Mouse (Mus musculus) cerebellum, adult 8-10 months (tissue): ENCODE data around the gene Sc5d.
A peak's percentile ranks its signal among the peaks of the same experiment; 100 is the strongest.

Experiments used
- DNase-seq: peaks from one replicate; pipeline ENCODE4 v3.0.0; 2022

Gene Sc5d

DNA sequence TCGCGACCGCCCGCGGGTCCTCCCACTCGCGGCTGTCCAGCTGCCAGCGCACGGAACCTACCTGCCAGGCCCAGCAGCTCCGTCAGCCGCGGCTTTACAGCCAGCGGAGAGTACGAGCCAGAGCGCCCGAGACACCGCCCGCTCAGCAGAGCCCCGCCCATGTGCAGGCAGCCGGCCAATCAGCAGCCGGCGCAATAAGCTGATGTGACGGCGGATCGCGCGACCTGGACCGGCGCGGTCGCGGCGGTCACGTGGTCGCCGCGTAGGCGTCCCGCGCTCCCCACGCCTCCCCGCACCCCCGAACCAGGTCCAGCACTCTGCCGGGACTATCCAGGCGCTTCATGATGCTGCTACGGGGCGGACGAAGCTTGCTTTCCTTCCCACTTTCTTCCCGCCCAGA lies at the start of gene Sc5d:
Gene Sc5d, minus strand, starts transcription at position 112 of the 400 bp plus-strand sequence.
- peak; percentile 96 for DNase-seq

GRCm38 (mm10) chr9:42311311-42311710 lies 47.3 kb upstream of the Sc5d start:
- no peak for DNase-seq

DNA sequence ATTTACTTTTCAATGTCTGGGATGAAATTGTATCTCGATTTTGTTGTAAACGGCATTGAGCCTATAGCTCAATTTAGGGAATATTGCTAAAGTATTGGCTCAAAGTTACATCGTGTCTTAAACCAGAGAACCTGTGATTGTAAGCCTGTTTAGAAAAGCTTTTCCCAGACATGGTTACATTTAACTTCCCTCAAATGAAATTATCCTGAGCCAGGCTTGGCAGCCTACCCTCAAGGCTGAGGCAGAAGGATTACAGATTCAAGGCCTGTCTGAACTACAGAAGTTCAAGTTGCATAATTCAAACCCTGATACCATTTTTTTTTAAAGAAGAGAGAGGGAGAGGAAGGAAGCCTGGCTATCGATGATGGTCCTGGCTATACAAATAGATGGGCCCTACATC lies 39.8 kb upstream of the Sc5d start:
- no peak for DNase-seq

GRCm38 (mm10) chr9:42301082-42301633 lies 37.1 kb upstream of the Sc5d start:
- DNase-seq, result no peak

- DNase-seq, result no peak
Observed at GRCm38 (mm10) chr9:42296297-42296922, 32.4 kb upstream of the Sc5d start.

- no peak for DNase-seq
Observed at GRCm38 (mm10) chr9:42294131-42294530, 30.1 kb upstream of the Sc5d start.

DNA sequence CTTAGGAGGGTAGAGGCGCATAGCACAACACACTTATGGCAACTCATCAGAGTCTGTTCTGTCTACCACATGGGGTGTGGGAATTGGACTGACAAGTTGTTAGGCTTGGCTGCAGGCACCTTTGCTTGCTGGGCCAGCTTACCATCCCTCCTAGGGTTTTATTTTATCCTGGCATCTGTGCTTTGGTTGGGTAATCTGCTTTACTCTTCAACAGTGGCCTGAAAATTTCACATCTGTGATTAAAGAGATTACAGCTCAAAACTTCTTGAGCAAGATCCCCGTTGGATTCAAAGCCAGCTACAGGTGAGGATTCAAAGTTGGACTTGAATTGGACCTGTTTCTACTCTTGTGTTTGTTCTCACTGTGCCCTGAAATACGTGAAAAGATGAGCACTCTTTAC lies 29.5 kb upstream of the Sc5d start:
- DNase-seq, result no peak

DNA sequence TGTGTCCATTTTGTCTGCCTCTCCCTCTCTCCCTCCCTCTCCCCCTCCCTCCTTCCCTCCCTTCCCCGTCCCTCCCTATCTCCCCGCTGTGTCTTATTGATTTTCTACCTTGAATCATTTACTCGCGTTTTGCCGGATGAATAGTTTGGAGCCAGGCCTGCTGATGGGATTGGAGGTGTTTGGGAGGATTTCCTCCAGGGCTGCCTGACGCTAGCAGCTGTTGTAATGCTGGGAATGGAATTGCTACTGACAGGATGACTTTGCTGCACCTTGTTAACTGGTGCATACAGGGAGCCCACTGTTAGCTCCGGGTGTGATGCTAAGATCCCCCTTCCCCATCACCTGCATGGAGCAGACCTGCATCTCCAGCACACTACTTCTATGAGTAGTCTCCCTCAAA lies 29.0 kb upstream of the Sc5d start:
- no peak for DNase-seq

GRCm38 (mm10) chr9:42279676-42280075 lies 15.6 kb upstream of the Sc5d start:
- no peak for DNase-seq

DNA sequence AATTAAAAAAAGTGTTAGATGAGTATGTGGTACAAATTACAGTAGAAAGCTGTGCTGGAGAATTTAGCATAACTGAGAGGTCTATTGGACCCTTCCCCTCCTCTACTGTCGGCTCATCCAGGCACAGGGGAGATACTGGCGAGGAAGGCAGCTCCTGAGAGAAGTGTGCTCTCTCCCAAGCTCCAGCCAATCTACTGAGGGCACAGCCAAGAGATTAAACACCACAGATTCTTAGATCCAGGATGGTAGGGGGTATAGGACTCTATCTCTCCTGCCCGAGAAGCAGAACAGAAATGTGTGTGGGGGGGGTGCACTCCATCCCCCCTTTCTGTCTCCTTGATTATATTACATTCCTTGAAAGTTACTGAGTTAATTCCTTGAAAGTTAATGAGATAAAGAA lies 14.0 kb upstream of the Sc5d start:
- no peak for DNase-seq

- DNase-seq, result no peak
Observed at GRCm38 (mm10) chr9:42277606-42278005, 13.6 kb upstream of the Sc5d start.

DNA sequence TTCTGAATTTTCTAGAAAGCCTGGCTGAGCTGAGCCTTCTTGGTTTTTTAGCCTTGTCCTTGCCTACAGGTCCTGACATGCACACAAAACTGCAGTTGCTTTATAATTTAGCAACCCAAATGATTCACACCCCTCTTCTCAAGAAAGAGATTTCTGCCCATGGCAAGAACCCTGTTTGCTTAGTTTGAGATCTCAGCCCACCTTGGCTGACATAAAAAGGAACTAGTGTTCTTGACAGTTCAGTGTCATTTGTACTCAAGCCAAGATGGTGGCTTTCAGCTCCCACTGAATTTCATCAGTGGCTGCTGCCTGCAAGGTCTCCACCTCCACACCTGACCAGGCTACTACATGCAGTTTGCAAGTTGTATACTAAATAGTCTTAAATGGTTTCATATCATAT lies 13.1 kb upstream of the Sc5d start:
- no peak for DNase-seq

- DNase-seq, result no peak
Observed at GRCm38 (mm10) chr9:42275761-42276145, 11.7 kb upstream of the Sc5d start.

GRCm38 (mm10) chr9:42275027-42275760 lies 11.1 kb upstream of the Sc5d start:
- peak; percentile 27 for DNase-seq

DNA sequence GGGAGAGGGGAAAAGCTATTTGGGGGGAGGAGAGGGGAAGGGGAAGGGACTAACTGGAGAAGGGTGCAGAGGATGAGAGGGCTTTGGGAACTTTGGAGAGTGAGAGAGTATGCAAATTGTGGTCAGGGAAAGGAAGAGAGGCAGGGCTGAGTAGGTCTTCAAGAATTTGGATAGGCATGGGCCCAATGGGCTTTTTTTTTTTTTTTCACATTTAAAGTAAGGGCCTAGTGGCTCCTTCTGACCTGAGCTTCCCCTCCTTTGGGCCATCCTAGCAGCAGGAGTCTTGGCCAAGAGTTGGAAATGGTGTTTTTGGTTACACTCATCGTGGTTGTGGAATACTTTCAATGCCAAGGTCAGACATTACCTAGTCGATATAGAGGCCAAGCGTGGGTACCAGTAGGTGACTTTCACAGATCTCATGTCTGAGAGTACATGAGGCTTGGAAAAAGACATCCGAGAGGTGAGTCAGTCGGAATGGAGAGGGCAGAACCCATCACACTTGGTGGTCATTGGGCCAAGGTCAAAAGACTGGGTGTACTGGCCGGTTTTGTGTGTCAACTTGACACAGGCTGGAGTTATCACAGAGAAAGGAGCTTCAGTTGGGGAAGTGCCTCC lies 9.7 kb upstream of the Sc5d start:
- no peak for DNase-seq

DNA sequence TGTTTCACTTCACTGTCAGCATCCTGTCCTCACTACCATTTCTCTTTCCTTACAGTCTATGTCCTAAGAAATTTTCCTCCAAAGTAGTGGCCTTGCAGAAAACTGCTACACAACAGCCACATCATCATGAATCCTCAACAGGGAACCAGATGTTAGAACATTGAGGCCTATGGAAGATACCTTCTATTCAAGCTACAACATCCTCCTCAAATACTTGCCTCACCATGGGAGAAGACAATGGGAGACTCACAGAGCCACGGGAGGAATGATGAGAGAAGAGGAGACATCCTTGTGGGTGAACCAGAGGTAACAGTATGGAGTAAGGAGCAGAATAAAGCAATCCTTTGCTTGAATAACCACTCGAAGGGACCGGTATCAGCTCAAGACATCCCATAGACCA lies 9.1 kb upstream of the Sc5d start:
- no peak for DNase-seq

GRCm38 (mm10) chr9:42272690-42273089 lies 8.6 kb upstream of the Sc5d start:
- no peak for DNase-seq

DNA sequence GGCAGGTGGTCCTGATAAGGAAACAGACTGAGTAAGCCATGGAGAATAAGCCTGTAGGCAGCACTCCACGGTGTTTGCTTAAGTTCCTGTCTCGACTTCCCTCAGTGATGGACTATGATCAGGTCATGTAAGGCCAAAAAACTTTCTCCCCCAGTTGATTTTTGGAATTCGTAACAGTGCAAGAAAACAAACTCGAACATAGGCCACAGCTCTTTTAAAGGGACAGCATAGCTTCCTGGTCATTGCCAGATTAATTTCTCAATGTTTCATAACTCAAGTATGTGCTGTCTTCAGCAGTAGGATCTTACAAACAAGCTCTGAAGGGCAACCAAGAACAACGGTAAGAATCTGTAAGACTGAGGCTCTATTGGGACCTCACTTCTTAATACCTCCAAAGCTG lies 7.4 kb upstream of the Sc5d start:
- DNase-seq, result no peak

- no peak for DNase-seq
Observed at GRCm38 (mm10) chr9:42270617-42271016, 6.6 kb upstream of the Sc5d start.

DNA sequence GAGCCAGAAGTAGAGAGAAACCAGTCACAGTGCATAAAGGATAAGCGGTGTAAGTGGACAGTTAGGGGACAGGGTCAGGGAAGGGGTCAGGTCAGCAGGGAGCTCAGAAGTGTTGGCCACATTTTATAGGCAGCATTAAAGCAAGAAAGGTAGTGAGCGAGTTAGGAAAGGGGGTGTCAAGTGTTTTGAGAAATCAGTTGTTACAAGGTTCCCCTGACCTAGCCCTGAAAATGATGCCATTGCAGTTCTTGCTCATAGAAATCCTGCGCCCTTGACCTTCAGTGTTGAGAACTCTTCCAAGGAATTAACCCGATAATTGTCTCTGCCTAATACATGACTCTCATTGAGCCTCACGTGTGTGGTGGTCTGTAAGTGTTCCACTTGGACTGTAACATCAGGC lies 6.0 kb upstream of the Sc5d start:
- DNase-seq, result no peak

GRCm38 (mm10) chr9:42268371-42268770 lies 4.3 kb upstream of the Sc5d start:
- no peak for DNase-seq

DNA sequence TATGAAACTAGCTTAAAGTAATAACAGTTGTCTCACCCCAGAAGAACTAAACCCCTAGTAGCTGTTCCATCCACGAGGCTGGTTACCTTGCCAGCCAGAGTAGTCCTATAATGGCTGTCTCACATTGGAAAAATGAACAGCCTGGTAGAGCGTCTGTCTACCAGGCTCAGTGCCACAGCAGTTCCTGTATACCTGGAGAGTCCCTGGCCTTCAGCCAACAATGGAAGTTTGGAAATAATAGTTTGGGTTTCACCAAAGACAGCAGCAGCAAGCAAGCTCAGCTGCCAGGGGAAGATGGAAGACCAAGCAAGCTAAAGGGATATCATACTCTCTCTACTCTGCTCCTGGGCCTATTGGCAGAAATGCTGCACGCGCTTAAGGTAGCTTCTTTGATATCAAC lies 1.3 kb upstream of the Sc5d start:
- DNase-seq, result peak; percentile 43

- no peak for DNase-seq
Observed at GRCm38 (mm10) chr9:42263709-42264111, 346 bp downstream of the Sc5d start.

- DNase-seq, result no peak
Observed at GRCm38 (mm10) chr9:42260481-42260880, 3.6 kb downstream of the Sc5d start.
